Mouse (Mus musculus): ENCODE data around the gene Igsf9b.

- TF ChIP-seq POLR2A (IDR thresholded peaks at IDR 0.05; ENCODE audit: borderline replicate concordance, insufficient read depth, low read length) (no peak), CTCF (IDR thresholded peaks at IDR 0.05; ENCODE audit: borderline replicate concordance, insufficient read depth, low read depth, low read length) (no peak)
Measured at GRCm38 (mm10) chr9:27308561-27308960, 9.6 kb downstream of the Igsf9b start.
